Mouse (Mus musculus) forebrain, embryonic 11.5 days (tissue): ENCODE results near the gene Prrg2. TPM values are rescaled to one million over a fixed set of nuclear protein-coding genes. Genes with fewer than 3 reads are reported as not detected.
A peak's percentile ranks its signal among the peaks of the same experiment; 100 is the strongest.

Source experiments
- ATAC-seq: fragments of 200-750 bp; cut with Nextera tagmentation; replicated peaks from 2 replicates; pipeline ENCODE4 v1.8.0; 2017; ENCODE audit warnings: moderate TSS enrichment; ENCODE audit not compliant: low FRiP score
- DNase-seq: peaks from one replicate; pipeline ENCODE4 v3.0.0-alpha.2; 2017; ENCODE audit warnings: low spot score
- H3K27ac ChIP-seq: fragments of 300-500 bp; sonication (generic); 2 replicates; pipeline ENCODE4 v1.5.1; 2014; ENCODE audit warnings: low read depth, low read length
- H3K27me3 ChIP-seq: fragments of 300-500 bp; sonication (generic); 2 replicates; pipeline ENCODE4 v1.6.1; 2014; ENCODE audit warnings: mild to moderate bottlenecking, low read length, mixed read lengths; ENCODE audit not compliant: control insufficient read depth, insufficient read depth
- H3K36me3 ChIP-seq: fragments of 300-500 bp; sonication (generic); 2 replicates; pipeline ENCODE4 v1.6.1; 2014; ENCODE audit warnings: mild to moderate bottlenecking, low read length, moderate library complexity, mixed read lengths; ENCODE audit not compliant: control insufficient read depth, insufficient read depth
- H3K4me1 ChIP-seq: fragments of 300-500 bp; sonication (generic); replicated peaks from 2 replicates; pipeline ENCODE4 v1.6.1; 2014; ENCODE audit warnings: low read length, mixed read lengths; ENCODE audit not compliant: control insufficient read depth, insufficient read depth
- H3K4me2 ChIP-seq: fragments of 300-500 bp; sonication (generic); 2 replicates; pipeline ENCODE4 v1.6.1; 2014; ENCODE audit warnings: low read depth, mild to moderate bottlenecking, low read length, moderate library complexity, mixed read lengths; ENCODE audit not compliant: severe bottlenecking
- H3K4me3 ChIP-seq: fragments of 300-500 bp; sonication (generic); 2 replicates; pipeline ENCODE4 v1.5.1; 2014; ENCODE audit warnings: low read depth, low read length
- H3K9ac ChIP-seq: fragments of 300-500 bp; sonication (generic); 2 replicates; pipeline ENCODE4 v1.6.1; 2014; ENCODE audit warnings: low read length
- H3K9me3 ChIP-seq: fragments of 300-500 bp; sonication (generic); 2 replicates; pipeline ENCODE4 v1.6.1; 2016; ENCODE audit warnings: low read length, mixed read lengths; ENCODE audit not compliant: control insufficient read depth
- WGBS: fragments of 180-500 bp; shearing (Covaris S2); extraction: QIAGEN DNeasy Blood & Tissue Kit; methylation state at CpG from one replicate; pipeline ENCODE4 v1.1.7; 2014; 5-methylcytosine and 5-hydroxymethylcytosine counted together
- polyA plus RNA-seq: library from polyadenylated mRNA; unstranded; fragments of >200 nt; fragmentation: Nextera tagmentation; extraction: Ambion mirVana; gene quantifications from 2 replicates; pipeline ENCODE4 v1.2.1, GENCODE M21; 2014

The Prrg2 gene
- polyA plus RNA-seq, 1 experiment from 2014 or later: 18.4 TPM

DNA sequence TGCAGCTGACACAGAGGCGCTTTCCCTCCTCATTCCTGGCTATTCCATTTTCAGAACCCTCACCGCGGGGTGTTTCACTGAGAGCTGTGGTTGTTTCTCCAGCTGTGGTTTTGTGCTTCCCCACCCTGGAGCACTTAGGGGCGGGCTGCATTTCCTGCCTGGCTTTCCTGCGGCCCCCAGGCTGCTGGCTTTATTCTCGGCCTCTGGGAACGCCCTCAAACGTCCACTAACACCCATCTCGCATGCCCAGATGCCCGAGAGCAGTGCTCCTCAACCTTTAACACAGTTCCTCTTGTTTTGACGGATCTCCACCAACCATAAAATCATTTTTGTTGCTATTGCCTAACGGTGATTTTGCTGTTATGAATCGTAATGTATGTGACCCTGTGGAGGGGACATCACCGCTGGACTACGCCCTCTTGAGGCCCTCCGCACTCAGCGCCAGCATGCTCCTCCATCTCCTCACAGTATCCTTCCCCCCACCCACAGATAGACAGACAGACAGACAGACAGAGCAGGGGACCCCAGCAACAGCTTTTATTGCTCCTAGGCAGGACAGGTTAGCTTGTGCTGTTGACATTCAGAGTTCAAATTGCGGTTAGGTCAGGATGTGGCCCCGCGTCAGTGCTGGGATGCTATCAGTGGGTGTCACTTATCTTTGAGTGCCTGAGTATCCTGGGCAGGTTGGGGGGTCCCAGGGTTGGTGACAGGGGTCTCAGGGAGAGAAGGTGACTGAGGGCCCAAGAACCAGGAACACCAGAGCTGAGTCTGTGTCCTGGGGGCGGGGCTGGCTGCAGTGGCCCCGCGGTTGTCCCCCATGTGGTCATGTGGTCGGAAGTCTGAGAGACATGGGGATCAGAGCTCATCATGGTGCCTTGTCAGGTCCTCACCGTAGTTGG, 20.2 kb upstream of the Prrg2 start:
- DNase-seq (no peak), ATAC-seq (no peak)
- H3K4me1 ChIP-seq: no peaks in the 10 kb centered on the region
- no peak overlapping the region for H3K9ac ChIP-seq
- H3K36me3 ChIP-seq: peaks cover 9% of the 10 kb centered on the region
- no peaks in the 10 kb centered on the region for H3K27me3 ChIP-seq
- 78% methylated on average over 25 of the region's 25 CpGs for whole genome bisulfite sequencing
- no peak overlapping the region for H3K4me2 ChIP-seq
- H3K4me3 ChIP-seq: no peak overlapping the region
- no peak overlapping the region for H3K27ac ChIP-seq
- no peaks in the 10 kb centered on the region for H3K9me3 ChIP-seq

- Histone ChIP-seq H3K4me3 (no peak overlapping the region), H3K9me3 (no peaks in the 10 kb centered on the region), H3K4me1 (no peaks in the 10 kb centered on the region), H3K27ac (no peak overlapping the region), H3K27me3 (no peaks in the 10 kb centered on the region), H3K4me2 (no peak overlapping the region), H3K9ac (no peak overlapping the region), H3K36me3 (peaks cover 1% of the 10 kb centered on the region)
- ATAC-seq (no peak), DNase-seq (no peak)
- WGBS: 50% methylated on average over 5 of the region's 5 CpGs
Observed at GRCm38 (mm10) chr7:45081016-45081415, 18.5 kb upstream of the Prrg2 start.

DNA sequence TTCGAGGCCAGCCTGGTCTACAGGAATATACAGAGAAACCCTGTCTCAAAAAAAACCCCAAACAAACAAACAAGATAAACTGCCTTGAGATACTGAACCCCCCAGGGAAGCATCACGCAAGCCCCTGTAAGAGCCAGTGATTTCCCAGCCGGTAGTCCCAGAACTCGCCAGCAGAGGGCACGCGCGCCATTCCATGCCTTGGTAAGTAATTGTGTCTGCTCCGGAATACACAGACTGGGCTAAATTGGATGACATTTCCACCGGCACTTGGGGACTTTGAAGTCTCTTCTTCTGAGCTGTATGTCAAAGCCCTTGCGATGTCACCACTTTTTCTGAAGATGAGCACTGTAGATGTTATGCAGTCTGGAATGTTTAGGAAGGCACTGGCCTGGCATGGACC, 17.4 kb upstream of the Prrg2 start:
- peak; percentile 63; the same call in 1 of the 2 replicates for ATAC-seq
- Histone ChIP-seq H3K9ac (no peak overlapping the region), H3K27ac (no peak overlapping the region), H3K9me3 (no peaks in the 10 kb centered on the region), H3K4me1 (no peaks in the 10 kb centered on the region), H3K4me3 (no peak overlapping the region), H3K4me2 (no peak overlapping the region), H3K27me3 (no peaks in the 10 kb centered on the region), H3K36me3 (no peaks in the 10 kb centered on the region; the same call in 1 of the 2 replicates)
- DNase-seq: peak; percentile 97
- 2% methylated on average over 10 of the region's 10 CpGs for WGBS

DNA sequence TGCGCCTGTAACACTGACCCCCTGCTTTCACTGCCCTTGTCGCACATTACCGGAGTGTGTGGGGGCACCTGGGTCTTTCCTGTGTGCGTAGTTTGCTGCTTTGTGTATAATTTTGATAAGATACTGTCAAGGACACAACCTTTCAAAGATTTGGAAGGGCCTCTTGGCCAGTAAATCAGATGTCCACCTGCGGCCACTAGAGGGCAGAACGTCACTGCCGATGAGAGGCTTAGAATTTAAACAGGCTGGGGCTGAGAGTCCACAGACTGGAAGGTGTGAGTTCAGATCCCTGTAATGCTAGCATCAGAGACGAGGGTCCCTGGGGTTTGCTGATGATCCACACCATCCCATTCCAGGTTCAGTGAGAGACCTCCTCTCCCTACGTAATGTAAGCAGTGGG, 16.0 kb upstream of the Prrg2 start:
- ATAC-seq: no peak

DNA sequence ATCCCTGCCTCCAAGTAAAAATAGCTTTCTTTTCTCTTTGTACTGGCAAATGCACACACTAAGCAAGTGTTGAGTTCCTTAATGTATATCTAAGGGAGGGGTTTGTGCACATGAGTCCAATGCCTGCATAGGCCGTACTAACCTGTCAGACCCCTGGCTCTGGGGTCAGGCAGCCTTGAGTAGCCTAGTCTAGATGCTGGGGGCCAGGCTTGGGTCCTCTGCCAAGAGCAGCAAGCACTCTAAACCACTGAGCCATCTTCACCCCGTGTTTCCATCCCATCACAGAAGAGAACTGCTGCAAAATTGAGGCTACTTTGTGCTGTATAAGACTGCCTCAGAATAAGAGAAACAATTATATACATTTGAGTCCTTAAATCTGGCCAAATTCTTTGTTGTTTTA, 15.4 kb upstream of the Prrg2 start:
- WGBS: 92% methylated on average over 2 of the region's 2 CpGs
- ATAC-seq: no peak
- no peak overlapping the region for H3K27ac ChIP-seq
- no peak overlapping the region for H3K9ac ChIP-seq
- no peaks in the 10 kb centered on the region for H3K9me3 ChIP-seq
- no peaks in the 10 kb centered on the region for H3K27me3 ChIP-seq
- H3K36me3 ChIP-seq: no peaks in the 10 kb centered on the region; the same call in 1 of the 2 replicates
- no peak for DNase-seq
- H3K4me2 ChIP-seq: no peak overlapping the region
- H3K4me1 ChIP-seq: no peaks in the 10 kb centered on the region
- no peak overlapping the region for H3K4me3 ChIP-seq

More for the DNA sequence above, 16.0 kb upstream of the Prrg2 start:
- Histone ChIP-seq H3K9ac (no peak overlapping the region), H3K27ac (no peak overlapping the region), H3K4me3 (no peak overlapping the region), H3K36me3 (no peaks in the 10 kb centered on the region; the same call in 1 of the 2 replicates), H3K9me3 (no peaks in the 10 kb centered on the region), H3K4me1 (no peaks in the 10 kb centered on the region), H3K27me3 (no peaks in the 10 kb centered on the region), H3K4me2 (no peak overlapping the region)
- peak; percentile 84 for DNase-seq
- WGBS: 39% methylated on average over 9 of the region's 9 CpGs

DNA sequence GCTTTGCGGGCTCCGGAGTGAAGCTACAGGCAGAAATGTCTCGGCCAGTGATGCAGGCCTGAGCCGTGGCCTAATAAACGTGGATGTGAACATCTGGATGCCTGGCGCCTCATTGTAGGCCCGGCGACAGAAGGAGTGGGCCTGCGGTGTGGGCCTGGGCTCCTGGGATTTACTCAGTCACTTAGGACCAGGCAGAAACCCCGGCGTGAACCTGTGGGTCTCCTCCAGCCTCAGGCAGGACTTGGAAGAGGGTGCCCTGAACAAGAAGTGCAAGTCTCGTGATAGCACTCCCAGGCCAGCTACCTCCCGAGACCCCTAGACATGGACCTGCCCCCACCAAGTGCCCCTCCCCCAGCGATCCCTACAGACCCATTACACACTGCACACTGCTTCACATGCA, 14.8 kb upstream of the Prrg2 start:
- 90% methylated on average over 14 of the region's 14 CpGs for WGBS
- ATAC-seq (no peak), DNase-seq (no peak)
- no peak overlapping the region for H3K4me2 ChIP-seq
- H3K4me1 ChIP-seq: no peaks in the 10 kb centered on the region
- no peaks in the 10 kb centered on the region for H3K27me3 ChIP-seq
- H3K36me3 ChIP-seq: no peaks in the 10 kb centered on the region; the same call in 1 of the 2 replicates
- H3K27ac ChIP-seq: no peak overlapping the region
- no peaks in the 10 kb centered on the region for H3K9me3 ChIP-seq
- H3K4me3 ChIP-seq: no peak overlapping the region
- H3K9ac ChIP-seq: no peak overlapping the region

- 91% methylated on average over 30 of the region's 30 CpGs for WGBS
Observed at GRCm38 (mm10) chr7:45076501-45076900, 14.0 kb upstream of the Prrg2 start.

GRCm38 (mm10) chr7:45075405-45075804, 12.9 kb upstream of the Prrg2 start:
- Histone ChIP-seq H3K36me3 (no peaks in the 10 kb centered on the region; the same call in 1 of the 2 replicates), H3K4me1 (no peaks in the 10 kb centered on the region), H3K27ac (no peak overlapping the region), H3K27me3 (no peaks in the 10 kb centered on the region), H3K4me3 (no peak overlapping the region), H3K4me2 (no peak overlapping the region), H3K9ac (no peak overlapping the region), H3K9me3 (no peaks in the 10 kb centered on the region)
- 89% methylated on average over 4 of the region's 4 CpGs for WGBS
- ATAC-seq: no peak
- DNase-seq: no peak

More at GRCm38 (mm10) chr7:45076501-45076900, 14.0 kb upstream of the Prrg2 start:
- ATAC-seq: no peak
- DNase-seq: no peak
- Histone ChIP-seq H3K4me1 (no peaks in the 10 kb centered on the region), H3K27me3 (no peaks in the 10 kb centered on the region), H3K36me3 (no peaks in the 10 kb centered on the region; the same call in 1 of the 2 replicates), H3K27ac (no peak overlapping the region), H3K4me3 (no peak overlapping the region), H3K9ac (no peak overlapping the region), H3K9me3 (no peaks in the 10 kb centered on the region), H3K4me2 (no peak overlapping the region)

DNA sequence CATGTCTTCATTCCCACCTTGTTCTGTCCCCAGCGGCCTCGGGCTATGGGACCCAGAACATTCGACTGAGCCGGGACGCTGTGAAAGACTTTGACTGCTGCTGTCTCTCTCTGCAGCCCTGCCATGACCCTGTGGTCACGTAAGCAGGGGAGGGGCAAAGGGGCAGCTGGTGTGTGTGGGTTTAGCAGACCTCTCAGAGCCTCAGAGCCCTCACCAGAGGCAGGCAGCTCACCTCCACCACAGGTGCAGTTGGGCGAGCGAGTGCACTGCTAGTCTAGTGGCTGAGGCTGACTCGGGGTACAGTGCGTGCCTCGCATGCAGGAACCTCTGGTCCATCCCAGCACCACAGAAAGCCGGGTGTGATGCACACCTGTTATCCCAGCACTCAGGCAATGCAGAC, 11.5 kb upstream of the Prrg2 start:
- H3K27ac ChIP-seq: no peak overlapping the region
- no peaks in the 10 kb centered on the region for H3K9me3 ChIP-seq
- ATAC-seq: no peak
- no peaks in the 10 kb centered on the region for H3K27me3 ChIP-seq
- H3K36me3 ChIP-seq: no peaks in the 10 kb centered on the region; the same call in 1 of the 2 replicates
- no peak overlapping the region for H3K4me3 ChIP-seq
- H3K9ac ChIP-seq: no peak overlapping the region
- no peak for DNase-seq
- no peaks in the 10 kb centered on the region for H3K4me1 ChIP-seq
- 87% methylated on average over 12 of the region's 12 CpGs for WGBS
- H3K4me2 ChIP-seq: no peak overlapping the region
